Mouse (Mus musculus) bone marrow, adult 2 months (tissue): ENCODE measurements at regions not wholly inside any gene's neighbourhood (a gene's known extent, or its start where the extent isn't known, plus 50 kb on each side); places are given as distances from the start of the nearest gene placed in this dataset.

Source experiments
- CTCF ChIP-seq: fragments of 200-500 bp; IDR thresholded peaks from 2 replicates; pipeline ENCODE4 v1.5.1; 2011; ENCODE audit warnings: low read length, control low read depth; ENCODE audit not compliant: control insufficient read depth, insufficient read depth
- POLR2A ChIP-seq: fragments of 200-500 bp; IDR thresholded peaks from 2 replicates; pipeline ENCODE4 v1.6.1; 2011; ENCODE audit warnings: low read depth, mild to moderate bottlenecking, control low read depth, low read length, borderline replicate concordance; ENCODE audit not compliant: control insufficient read depth

DNA sequence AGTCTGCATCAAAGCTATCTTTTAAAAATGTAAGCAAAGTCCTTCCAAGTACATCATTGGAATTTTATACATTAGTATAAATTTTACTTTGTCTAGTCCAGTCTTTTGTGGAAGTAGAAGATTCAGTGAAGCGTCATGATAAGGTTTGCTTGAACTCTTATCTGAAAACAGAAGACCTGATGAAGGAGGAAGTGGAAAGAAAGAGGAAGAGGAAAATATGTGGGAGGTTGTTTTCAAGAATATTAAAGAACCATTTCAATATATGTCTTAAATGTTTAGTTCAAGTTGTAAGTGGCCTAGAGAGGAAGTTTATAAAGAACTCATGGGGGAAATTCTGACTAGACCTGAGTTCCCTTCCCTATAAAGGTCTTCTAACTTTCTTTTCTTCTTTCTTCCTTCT, 462.3 kb upstream of the Mef2c start:
- no peak for TF ChIP-seq POLR2A
- TF ChIP-seq CTCF: no peak
